8 mouse cellular contexts compared by ENCODE assay signal in genomic region chr15:25843086-25843991, GRCm38 (mm10). TPM values are rescaled to one million over a fixed set of nuclear protein-coding genes. Genes with fewer than 3 reads are reported as not detected.
DNase-seq lines count a peak whose midpoint lies in the region; ATAC-seq and TF ChIP-seq lines count a peak whose summit lies in the region.

Gene Retreg1, plus strand, starts transcription at chr15:25843180.

- H3K9ac ChIP-seq in lung, embryonic 16.5 days (ENCODE audit: low read length), result peak within 1 kb of the TSS; percentile 73

- peak within 1 kb of the TSS; percentile 90 for H3K4me2 ChIP-seq in lung, embryonic 16.5 days (ENCODE audit: low read depth, low read length)

- ATAC-seq in frontal cortex, adult (ENCODE audit: low TSS enrichment), result peak; percentile 92
- ATAC-seq in lung, embryonic 16.5 days (ENCODE audit: low read depth), result peak; percentile 93

- no peaks in the 10 kb centered on the region for H3K36me3 ChIP-seq in lung, embryonic 16.5 days (ENCODE audit: control insufficient read depth, insufficient read depth, low read length)

- no peaks in the 10 kb centered on the region for H3K9me3 ChIP-seq in lung, embryonic 16.5 days (ENCODE audit: control insufficient read depth, low read length)

- H3K4me1 ChIP-seq in lung, embryonic 16.5 days (replicated peaks; ENCODE audit: control insufficient read depth, insufficient read depth, low read length), result peaks cover 7% of the 10 kb centered on the region; the same call in 1 of the 2 replicates
- H3K4me1 ChIP-seq in olfactory bulb, adult 2 months (ENCODE audit: control insufficient read depth, insufficient read depth, low read length), result 0 out of 2 replicates have a peak, but pooled peaks cover 3% of the 10 kb centered on the region

- peaks cover 8% of the 10 kb centered on the region; the same call in 1 of the 2 replicates for H3K27me3 ChIP-seq in lung, embryonic 16.5 days (ENCODE audit: control insufficient read depth, insufficient read depth, low read depth, low read length)

- peak; percentile 86 to 87 for DNase-seq in CD8-positive naive resting alpha-beta T cell, adult 2 months (ENCODE audit: low read depth in 2 of 2, low spot score in 2 of 2)
- DNase-seq in cerebellum, adult 18-20 months, result peak; percentile 73 to 81
- DNase-seq in heart, postnatal 4 days, result peak; percentile 74
- DNase-seq in layer of hippocampus, adult 9-11 months, result peak; percentile 90
- peak; percentile 78 to 81 for DNase-seq in thymus, adult 18-20 months

- H3K4me3 ChIP-seq in lung, embryonic 16.5 days (ENCODE audit: low read length), result peak within 1 kb of the TSS; percentile 79
- H3K4me3 ChIP-seq in olfactory bulb, adult 2 months (ENCODE audit: insufficient read depth, low read depth, low read length), result peak within 1 kb of the TSS; percentile 96

- WGBS in lung, embryonic 16.5 days, result under 1% methylated on average over 52 of the region's 72 CpGs
- 1% methylated on average over 72 of the region's 72 CpGs for WGBS in olfactory bulb, adult 2 months

- no peak for TF ChIP-seq POLR2A in olfactory bulb, adult 2 months (IDR thresholded peaks at IDR 0.05; ENCODE audit: insufficient read depth, low read depth, low read length)

- peak within 1 kb of the TSS; percentile 64 for H3K27ac ChIP-seq in lung, embryonic 16.5 days (ENCODE audit: low read length)
- H3K27ac ChIP-seq in olfactory bulb, adult 2 months (ENCODE audit: insufficient read depth, low read depth, low read length), result peak within 1 kb of the TSS; percentile 19; the same call in 1 of the 2 replicates

- no peak for TF ChIP-seq CTCF in olfactory bulb, adult 2 months (IDR thresholded peaks at IDR 0.05; ENCODE audit: insufficient read depth, low read depth, low read length)

RNA-seq across cellular contexts. Expression of gene Retreg1, which starts in this region (rescaled TPM):
- 100 to 1,000 TPM; 112 to 141 TPM for total RNA-seq in heart, postnatal 4 days (2021)
- 13.3 and 13.6 TPM in 2 replicates for polyA plus RNA-seq in lung, embryonic 16.5 days (2015; fragmentation: Nextera tagmentation; extraction: Ambion mirVana)
- not detected in 2 replicates for polyA plus RNA-seq in olfactory bulb, adult 2 months (2012; ENCODE audit: insufficient read depth, insufficient read length, low replicate concordance, missing spikeins)

Comparison
In these comparisons a context has a peak if more than half of its experiments do, and no peak if none do; other contexts are left out.
1. Peak in every context shown above with its lines: DNase-seq, ATAC-seq, H3K4me3 ChIP-seq and H3K27ac ChIP-seq.
2. RNA of gene Retreg1 (polyA plus RNA-seq): 13.3 to 13.6 TPM in lung, embryonic 16.5 days; not detected in olfactory bulb, adult 2 months; every median in the first group is over 10 times any median in the second.